Mouse (Mus musculus) midbrain, embryonic 12.5 days (tissue): ENCODE measurements around the gene Kif21b. TPM values are rescaled to one million over a fixed set of nuclear protein-coding genes. Genes with fewer than 3 reads are reported as not detected.

ENCODE experiments used
- ATAC-seq: fragments of 200-750 bp; cut with Nextera tagmentation; 2 replicates; pipeline ENCODE4 v1.8.0; 2017; ENCODE audit warnings: low read depth, moderate TSS enrichment, moderate library complexity; ENCODE audit not compliant: low FRiP score
- H3K27ac ChIP-seq: fragments of 300-500 bp; sonication (generic); replicated peaks from 2 replicates; pipeline ENCODE4 v1.5.1; 2016; ENCODE audit warnings: mild to moderate bottlenecking
- H3K27me3 ChIP-seq: fragments of 300-500 bp; sonication (generic); 2 replicates; pipeline ENCODE4 v1.6.1; 2016; ENCODE audit warnings: mild to moderate bottlenecking
- H3K36me3 ChIP-seq: fragments of 300-500 bp; sonication (generic); 2 replicates; pipeline ENCODE4 v1.6.1; 2016
- H3K4me1 ChIP-seq: fragments of 300-500 bp; sonication (generic); 2 replicates; pipeline ENCODE4 v1.6.1; 2016
- H3K4me2 ChIP-seq: fragments of 300-500 bp; sonication (generic); replicated peaks from 2 replicates; pipeline ENCODE4 v1.6.1; 2016; ENCODE audit warnings: mild to moderate bottlenecking, moderate library complexity
- H3K4me3 ChIP-seq: fragments of 300-500 bp; sonication (generic); 2 replicates; pipeline ENCODE4 v1.5.1; 2016; ENCODE audit warnings: mild to moderate bottlenecking
- H3K9ac ChIP-seq: fragments of 300-500 bp; sonication (generic); replicated peaks from 2 replicates; pipeline ENCODE4 v1.6.1; 2016; ENCODE audit warnings: mild to moderate bottlenecking, moderate library complexity
- H3K9me3 ChIP-seq: fragments of 300-500 bp; sonication (generic); 2 replicates; pipeline ENCODE4 v1.6.1; 2016; ENCODE audit warnings: mild to moderate bottlenecking
- WGBS: fragments of 180-500 bp; shearing (Covaris S2); methylation state at CpG from one replicate; pipeline ENCODE4 v1.1.7; 2016; 5-methylcytosine and 5-hydroxymethylcytosine counted together
- polyA plus RNA-seq: library from polyadenylated mRNA; unstranded; fragments of >200 nt; fragmentation: Nextera tagmentation; extraction: Ambion mirVana; gene quantifications from 2 replicates; pipeline ENCODE4 v1.2.1, GENCODE M21; 2016

Gene Kif21b
- polyA plus RNA-seq, 1 experiment from 2014 or later: 30.8 TPM

DNA sequence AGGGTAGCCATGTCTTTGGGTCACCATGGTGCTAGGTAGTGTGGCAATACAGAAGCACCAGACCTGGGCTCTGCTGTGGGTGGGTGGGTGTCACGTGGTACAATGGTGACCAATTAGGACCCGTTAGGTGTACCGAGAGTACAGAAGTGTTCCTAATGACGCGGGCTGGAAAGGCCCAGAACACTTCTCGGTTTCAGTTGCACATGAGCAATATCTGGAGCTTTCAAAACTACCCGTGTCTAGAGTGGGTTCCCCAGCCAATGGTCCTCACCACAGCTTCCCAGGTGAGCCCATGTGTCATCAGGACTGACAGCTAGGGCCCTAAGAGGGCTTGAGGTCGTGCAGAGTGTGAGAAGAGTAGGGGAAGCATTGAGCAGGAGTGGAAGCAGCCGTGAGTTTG is 14.1 kb upstream of the Kif21b start:
- Histone ChIP-seq H3K9ac (no peak overlapping the region), H3K36me3 (no peaks in the 10 kb centered on the region), H3K4me2 (no peak overlapping the region), H3K9me3 (no peaks in the 10 kb centered on the region), H3K27me3 (no peaks in the 10 kb centered on the region), H3K4me1 (peaks cover 13% of the 10 kb centered on the region), H3K4me3 (no peak overlapping the region), H3K27ac (no peak overlapping the region)
- ATAC-seq: no peak
- 86% methylated on average over 9 of the region's 9 CpGs for whole genome bisulfite sequencing

DNA sequence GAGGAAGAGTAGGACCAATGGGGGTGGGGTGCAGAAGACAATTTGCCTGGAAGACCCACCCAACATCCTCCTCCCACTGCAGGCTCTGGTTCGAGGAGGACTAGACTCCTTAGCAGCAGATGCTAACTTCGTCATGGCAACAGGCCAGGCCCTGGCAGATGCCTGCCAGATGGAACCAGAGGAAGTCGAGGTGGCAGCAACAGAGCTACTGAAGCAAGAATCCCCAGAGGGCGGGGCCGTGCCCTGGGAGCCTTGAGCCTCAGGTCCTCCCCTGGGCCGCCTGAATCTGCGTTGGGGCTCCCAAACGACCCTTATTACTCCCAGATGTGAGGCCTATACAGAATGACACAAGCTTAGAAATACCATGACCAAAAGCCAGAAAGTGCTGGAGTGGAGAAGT is 12.3 kb upstream of the Kif21b start:
- Histone ChIP-seq H3K36me3 (no peaks in the 10 kb centered on the region), H3K9ac (no peak overlapping the region), H3K27ac (no peak overlapping the region), H3K27me3 (no peaks in the 10 kb centered on the region), H3K4me2 (no peak overlapping the region), H3K4me1 (peaks cover 13% of the 10 kb centered on the region), H3K4me3 (no peak overlapping the region), H3K9me3 (no peaks in the 10 kb centered on the region)
- ATAC-seq: 0 out of 2 replicates have a peak, but pooled peaks have one; percentile 29
- 36% methylated on average over 8 of the region's 8 CpGs for WGBS

DNA sequence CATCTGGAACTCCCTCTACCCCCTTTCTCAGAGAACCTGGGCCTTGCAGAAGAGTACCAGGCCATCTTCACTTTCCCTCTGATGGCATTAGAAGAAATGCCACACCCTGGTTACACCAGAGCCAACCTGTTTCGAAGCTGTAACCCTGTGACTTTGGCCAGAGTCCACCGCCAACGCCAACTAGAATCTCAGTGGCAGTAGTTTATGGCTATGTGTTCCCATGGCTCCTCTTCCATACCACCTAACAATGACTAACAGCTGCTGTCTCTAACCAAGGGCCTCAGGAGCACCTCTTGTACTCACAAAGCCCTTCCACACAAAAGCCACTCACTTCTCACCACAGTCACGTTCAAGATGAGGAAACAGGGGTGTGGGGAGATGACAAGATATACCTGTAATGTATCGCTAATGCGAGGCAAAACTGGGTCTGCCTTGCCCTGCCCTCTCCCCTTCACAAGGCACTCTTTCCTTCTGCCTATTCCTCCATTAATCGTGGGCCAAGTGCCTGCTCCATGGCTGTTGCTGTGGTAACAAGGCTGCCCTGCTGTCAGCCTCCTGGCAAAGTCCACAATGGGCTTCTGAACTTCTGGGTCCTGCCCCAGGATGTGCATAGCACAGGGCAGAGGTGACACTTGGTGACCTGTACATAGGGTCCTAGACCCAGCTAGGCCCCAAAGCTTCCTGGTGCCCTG is 11.5 kb upstream of the Kif21b start:
- H3K4me1 ChIP-seq: peaks cover 13% of the 10 kb centered on the region
- ATAC-seq: no peak
- no peak overlapping the region for H3K4me3 ChIP-seq
- H3K4me2 ChIP-seq: no peak overlapping the region
- H3K9me3 ChIP-seq: no peaks in the 10 kb centered on the region
- no peaks in the 10 kb centered on the region for H3K27me3 ChIP-seq
- H3K27ac ChIP-seq: no peak overlapping the region
- no peaks in the 10 kb centered on the region for H3K36me3 ChIP-seq
- H3K9ac ChIP-seq: no peak overlapping the region
- WGBS: 78% methylated on average over 7 of the region's 7 CpGs

DNA sequence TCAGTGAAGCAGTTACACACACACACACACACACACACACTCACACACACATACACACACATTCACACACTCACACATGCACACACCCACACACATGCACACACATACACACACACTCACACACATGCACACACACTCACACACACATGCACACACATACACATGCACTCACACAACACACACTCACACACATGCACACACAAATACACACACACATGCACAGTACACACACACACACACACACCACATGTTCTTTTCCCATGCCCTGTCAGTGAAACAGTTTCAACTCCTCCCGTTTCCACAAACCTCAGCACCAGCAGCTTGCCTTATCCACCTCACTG is 11.0 kb upstream of the Kif21b start:
- Histone ChIP-seq H3K4me2 (no peak overlapping the region), H3K9me3 (no peaks in the 10 kb centered on the region), H3K27me3 (no peaks in the 10 kb centered on the region), H3K9ac (no peak overlapping the region), H3K4me1 (peaks cover 13% of the 10 kb centered on the region), H3K4me3 (no peak overlapping the region), H3K36me3 (no peaks in the 10 kb centered on the region), H3K27ac (no peak overlapping the region)
- no peak for ATAC-seq
- WGBS: 86% methylated on average over 1 of the region's 1 CpGs

DNA sequence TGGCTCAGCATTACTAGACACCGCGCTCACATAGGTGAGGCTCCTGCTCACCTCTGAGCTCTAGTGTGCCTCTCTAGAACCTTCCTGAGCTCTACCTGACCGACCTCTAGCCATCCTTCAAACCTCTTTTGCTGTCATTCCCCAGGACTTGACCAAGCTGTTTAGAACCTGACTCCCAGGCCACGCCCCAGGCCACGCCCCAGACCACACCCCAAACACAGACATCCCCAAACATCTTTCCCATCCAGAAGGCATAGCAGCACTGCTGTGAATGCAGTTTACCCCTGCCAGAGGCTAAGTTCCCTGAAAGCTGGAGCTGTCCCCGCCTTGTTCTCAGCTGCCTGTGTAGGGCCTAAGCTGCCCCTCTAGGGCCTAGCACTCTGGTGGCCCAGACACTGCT is 10.4 kb upstream of the Kif21b start:
- Histone ChIP-seq H3K36me3 (no peaks in the 10 kb centered on the region), H3K4me3 (no peak overlapping the region), H3K4me1 (peaks cover 13% of the 10 kb centered on the region), H3K27me3 (no peaks in the 10 kb centered on the region), H3K9ac (no peak overlapping the region), H3K9me3 (no peaks in the 10 kb centered on the region), H3K4me2 (no peak overlapping the region), H3K27ac (no peak overlapping the region)
- WGBS: 52% methylated on average over 6 of the region's 6 CpGs
- no peak for ATAC-seq

DNA sequence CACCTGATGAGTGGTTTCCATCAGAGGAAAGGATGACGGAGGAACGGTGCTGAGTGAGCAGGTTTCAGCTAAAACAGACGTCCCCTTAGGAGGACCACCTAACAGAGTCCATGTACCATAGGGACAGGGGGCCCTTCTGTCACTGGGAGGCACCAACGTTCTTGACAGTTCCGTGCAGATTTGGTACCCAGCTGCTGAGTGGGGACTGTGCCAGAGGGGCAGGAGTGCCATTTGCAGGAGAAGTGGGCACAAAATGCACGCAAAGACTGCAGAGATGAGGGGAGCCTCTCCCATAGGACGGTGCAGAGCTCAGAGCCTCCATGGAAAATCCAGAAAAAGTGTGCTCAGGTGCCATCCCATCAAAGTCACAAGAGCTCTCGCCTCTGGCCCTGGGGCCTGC is 9.2 kb upstream of the Kif21b start:
- WGBS: 86% methylated on average over 8 of the region's 8 CpGs
- no peak overlapping the region for H3K9ac ChIP-seq

DNA sequence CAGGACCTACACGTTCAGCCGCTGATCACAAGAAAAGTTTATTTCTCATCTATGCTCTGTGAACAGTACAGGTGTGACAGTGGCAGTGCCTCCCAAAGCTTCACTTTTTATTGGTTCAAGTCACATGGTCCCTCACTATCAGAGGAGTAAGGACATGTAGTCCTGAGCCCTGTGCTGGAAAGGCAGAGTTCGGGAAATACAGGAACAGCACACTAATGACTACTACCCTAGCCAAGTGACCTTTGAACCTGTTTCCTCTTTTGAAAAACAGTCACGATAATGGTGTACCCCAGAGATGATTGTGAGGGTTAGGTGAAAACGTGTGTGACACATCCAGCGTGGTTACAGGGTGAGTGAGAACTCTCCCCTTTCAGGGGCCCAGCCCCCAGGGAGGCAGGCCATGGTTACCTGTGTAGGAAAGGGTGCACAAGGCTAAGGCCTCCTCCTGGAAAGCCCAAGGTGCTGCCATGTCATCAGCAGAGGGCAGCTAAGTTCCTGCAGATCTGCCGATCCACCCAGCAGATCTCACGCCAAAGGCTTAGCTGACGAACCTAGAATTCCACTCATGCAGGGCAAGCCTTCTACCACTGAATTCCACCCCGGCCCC is 4.9 kb upstream of the Kif21b start:
- H3K27me3 ChIP-seq: peaks cover 14% of the 10 kb centered on the region
- no peak overlapping the region for H3K9ac ChIP-seq
- WGBS: 88% methylated on average over 10 of the region's 10 CpGs
- no peaks in the 10 kb centered on the region for H3K36me3 ChIP-seq
- H3K4me1 ChIP-seq: peaks cover 18% of the 10 kb centered on the region
- H3K27ac ChIP-seq: no peak overlapping the region
- ATAC-seq: no peak
- H3K9me3 ChIP-seq: no peaks in the 10 kb centered on the region
- H3K4me2 ChIP-seq: no peak overlapping the region
- no peak overlapping the region for H3K4me3 ChIP-seq

More for the DNA sequence above, 9.2 kb upstream of the Kif21b start:
- Histone ChIP-seq H3K27me3 (no peaks in the 10 kb centered on the region), H3K4me2 (no peak overlapping the region), H3K36me3 (no peaks in the 10 kb centered on the region), H3K4me1 (peaks cover 13% of the 10 kb centered on the region), H3K27ac (no peak overlapping the region), H3K9me3 (no peaks in the 10 kb centered on the region), H3K4me3 (no peak overlapping the region)
- no peak for ATAC-seq

DNA sequence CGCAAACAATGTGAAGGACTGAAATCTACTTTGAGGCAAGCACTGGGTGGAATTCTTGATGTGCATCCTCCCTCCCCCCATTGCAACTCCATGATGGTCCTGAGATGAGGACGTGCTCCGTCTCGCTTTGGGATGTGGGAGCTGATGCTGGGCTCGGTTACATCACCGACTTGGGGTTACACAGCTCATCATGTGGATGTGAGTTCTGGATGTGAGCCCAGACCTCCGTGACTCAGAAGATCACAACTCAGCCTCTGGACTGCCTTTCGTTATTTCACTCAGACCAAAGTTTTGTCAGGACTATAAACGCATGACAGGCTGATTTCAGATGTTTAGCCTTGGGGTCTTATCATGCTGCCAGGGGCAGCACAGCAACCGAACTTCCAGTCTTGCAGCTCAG is 4.3 kb upstream of the Kif21b start:
- H3K4me2 ChIP-seq: no peak overlapping the region
- H3K4me3 ChIP-seq: no peak overlapping the region
- no peak overlapping the region for H3K9ac ChIP-seq
- 85% methylated on average over 10 of the region's 10 CpGs for WGBS
- H3K27ac ChIP-seq: no peak overlapping the region
- peaks cover 14% of the 10 kb centered on the region for H3K27me3 ChIP-seq
- H3K4me1 ChIP-seq: peaks cover 20% of the 10 kb centered on the region
- no peaks in the 10 kb centered on the region for H3K9me3 ChIP-seq
- no peak for ATAC-seq
- H3K36me3 ChIP-seq: no peaks in the 10 kb centered on the region

DNA sequence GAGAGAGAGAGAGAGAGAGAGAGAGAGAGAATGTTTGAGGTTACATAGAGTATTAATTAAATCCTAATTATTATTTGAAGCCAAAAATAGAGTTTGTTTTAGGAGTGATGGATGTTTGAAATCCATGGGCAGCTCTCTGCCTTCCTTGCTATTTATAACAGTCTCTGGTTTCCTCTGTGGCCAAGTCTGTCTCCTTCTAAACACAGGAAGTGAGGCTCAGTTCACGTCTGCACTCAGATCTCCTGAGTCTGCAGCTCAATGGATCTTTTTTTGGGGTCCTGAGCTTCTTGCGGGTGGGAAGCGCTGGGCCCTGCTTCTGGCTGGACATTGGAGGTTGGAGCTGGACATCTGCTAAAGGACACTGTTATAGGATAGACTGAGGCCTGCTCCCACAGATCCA is 3.3 kb upstream of the Kif21b start:
- Histone ChIP-seq H3K4me2 (no peak overlapping the region), H3K27ac (no peak overlapping the region), H3K4me1 (peaks cover 29% of the 10 kb centered on the region), H3K36me3 (no peaks in the 10 kb centered on the region), H3K9ac (no peak overlapping the region), H3K9me3 (no peaks in the 10 kb centered on the region), H3K27me3 (peaks cover 20% of the 10 kb centered on the region), H3K4me3 (no peak overlapping the region)
- ATAC-seq: no peak
- WGBS: 73% methylated on average over 3 of the region's 3 CpGs

DNA sequence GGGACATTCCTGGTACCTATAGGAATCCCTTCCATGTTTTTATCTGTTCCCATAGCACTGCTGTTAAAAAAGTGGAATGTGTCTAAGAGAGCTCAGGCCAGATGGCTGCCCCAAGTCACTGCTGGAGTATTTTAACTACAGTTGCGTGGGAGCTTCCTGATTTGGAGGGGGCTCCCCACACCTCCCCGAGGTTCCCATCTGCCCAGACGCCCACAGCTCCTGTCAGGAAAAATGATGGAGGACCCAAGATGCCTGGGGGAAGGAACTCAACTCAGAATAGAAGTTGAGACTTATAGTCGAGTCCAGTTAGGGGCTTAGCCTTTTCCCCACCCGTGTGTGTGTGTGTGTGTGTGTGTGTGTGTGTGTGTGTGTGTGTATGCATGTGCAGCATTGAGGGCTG is 2.8 kb upstream of the Kif21b start:
- Histone ChIP-seq H3K4me3 (no peak overlapping the region), H3K4me2 (no peak overlapping the region), H3K9me3 (no peaks in the 10 kb centered on the region), H3K9ac (no peak overlapping the region), H3K27me3 (peaks cover 26% of the 10 kb centered on the region), H3K4me1 (peaks cover 34% of the 10 kb centered on the region), H3K36me3 (no peaks in the 10 kb centered on the region), H3K27ac (no peak overlapping the region)
- ATAC-seq: no peak
- WGBS: 67% methylated on average over 5 of the region's 5 CpGs

DNA sequence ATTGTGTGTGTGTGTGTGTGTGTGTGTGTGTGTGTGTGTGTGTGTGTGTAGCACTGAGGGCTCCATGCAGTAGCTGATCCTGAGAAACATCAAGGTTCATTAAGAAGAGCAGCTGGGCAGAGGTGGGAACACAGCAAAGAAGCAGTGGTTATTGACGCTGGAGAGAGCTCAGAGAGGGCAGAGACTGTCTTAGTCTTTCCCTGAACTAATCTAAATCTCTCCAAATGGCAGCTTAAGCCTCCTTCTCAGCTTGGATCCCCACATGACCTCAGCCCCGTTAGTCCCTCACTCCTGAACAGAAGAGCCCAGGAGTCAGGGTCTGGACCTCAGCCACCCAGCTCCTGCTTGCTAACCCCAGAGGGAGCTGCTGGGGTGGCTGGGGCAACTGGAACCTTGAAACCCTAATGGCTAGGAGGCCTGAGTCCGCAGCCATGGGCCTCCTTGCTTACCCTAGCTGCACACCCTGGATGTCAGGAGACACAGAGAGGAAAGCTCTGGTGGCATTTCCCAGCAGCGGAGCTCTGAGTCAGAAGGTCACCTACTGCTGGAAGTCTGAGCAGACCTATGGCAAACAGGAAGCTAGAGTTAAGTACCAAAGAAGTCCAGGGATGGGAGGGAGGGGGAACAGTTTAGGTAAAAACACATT is 2.1 kb upstream of the Kif21b start:
- WGBS: 43% methylated on average over 4 of the region's 4 CpGs
- H3K9ac ChIP-seq: no peak overlapping the region
- H3K4me3 ChIP-seq: no peak overlapping the region
- H3K4me1 ChIP-seq: peaks cover 41% of the 10 kb centered on the region
- H3K27me3 ChIP-seq: peaks cover 32% of the 10 kb centered on the region
- H3K4me2 ChIP-seq: no peak overlapping the region
- no peaks in the 10 kb centered on the region for H3K9me3 ChIP-seq
- H3K27ac ChIP-seq: no peak overlapping the region
- ATAC-seq: no peak
- no peaks in the 10 kb centered on the region for H3K36me3 ChIP-seq

DNA sequence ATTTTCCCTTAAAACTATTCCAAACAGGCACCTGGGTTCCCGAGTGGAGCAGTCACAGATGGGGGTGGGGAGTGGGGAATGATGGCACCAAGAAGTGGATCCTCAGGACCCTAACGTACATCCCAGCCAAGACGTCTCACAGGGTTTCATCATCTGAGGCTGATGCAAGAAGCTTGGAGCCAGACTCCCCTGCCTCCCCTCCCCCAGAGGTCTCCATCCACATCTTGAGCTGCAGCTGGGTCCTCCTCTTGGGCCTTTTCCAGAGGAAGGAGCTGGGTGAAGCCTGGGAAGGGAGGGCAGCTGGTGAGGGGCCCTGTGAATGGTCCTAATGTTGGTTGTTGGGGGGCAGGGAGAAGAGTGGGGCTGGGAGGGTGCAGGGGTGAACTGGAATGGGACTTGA is 1.1 kb upstream of the Kif21b start:
- no peak for ATAC-seq
- H3K36me3 ChIP-seq: no peaks in the 10 kb centered on the region
- H3K4me2 ChIP-seq: peak overlapping the region; percentile 84
- no peaks in the 10 kb centered on the region for H3K9me3 ChIP-seq
- H3K27me3 ChIP-seq: peaks cover 35% of the 10 kb centered on the region
- no peak overlapping the region for H3K9ac ChIP-seq
- WGBS: 60% methylated on average over 3 of the region's 3 CpGs
- H3K4me1 ChIP-seq: peaks cover 51% of the 10 kb centered on the region
- H3K4me3 ChIP-seq: peak overlapping the region; percentile 88; the same call in 1 of the 2 replicates
- H3K27ac ChIP-seq: no peak overlapping the region
